Mouse (Mus musculus) NIH3T3 (cell line): ENCODE measurements around the gene Irx6.
A peak's percentile ranks its signal among the peaks of the same experiment; 100 is the strongest.

Experiments used
- DNase-seq: peaks from one replicate; pipeline ENCODE4 v3.0.0-alpha.2; 2012; ENCODE audit warnings: low read depth

The Irx6 gene

GRCm38 (mm10) chr8:92674244-92675128 lies at the start of gene Irx6:
Gene Irx6 (plus strand): TSS chr8:92674288.
- no peak for DNase-seq

- no peak for DNase-seq
Observed at GRCm38 (mm10) chr8:92628711-92629650, 45.1 kb upstream of the Irx6 start.

GRCm38 (mm10) chr8:92633199-92633598 lies 40.9 kb upstream of the Irx6 start:
- peak; percentile 13 for DNase-seq

- DNase-seq: no peak
Observed at GRCm38 (mm10) chr8:92640820-92641219, 33.3 kb upstream of the Irx6 start.

GRCm38 (mm10) chr8:92646637-92647036 lies 27.5 kb upstream of the Irx6 start:
- peak; percentile 85 for DNase-seq

GRCm38 (mm10) chr8:92664207-92664606 lies 9.9 kb upstream of the Irx6 start:
- DNase-seq: no peak

- no peak for DNase-seq
Observed at GRCm38 (mm10) chr8:92670236-92670635, 3.9 kb upstream of the Irx6 start.

GRCm38 (mm10) chr8:92670656-92671195 lies 3.4 kb upstream of the Irx6 start:
- DNase-seq: no peak

GRCm38 (mm10) chr8:92671892-92672291 lies 2.2 kb upstream of the Irx6 start:
- no peak for DNase-seq

- DNase-seq: no peak
Observed at GRCm38 (mm10) chr8:92673101-92673500, 987 bp upstream of the Irx6 start.

- DNase-seq: no peak
Observed at GRCm38 (mm10) chr8:92673555-92674243, 389 bp upstream of the Irx6 start.

GRCm38 (mm10) chr8:92678407-92678806 lies 4.3 kb downstream of the Irx6 start:
- no peak for DNase-seq

- DNase-seq: no peak
Observed at GRCm38 (mm10) chr8:92697361-92697760, 23.3 kb downstream of the Irx6 start.

GRCm38 (mm10) chr8:92698411-92698810 lies 24.3 kb downstream of the Irx6 start:
- DNase-seq: peak; percentile 49

- no peak for DNase-seq
Observed at GRCm38 (mm10) chr8:92699922-92700540, 25.9 kb downstream of the Irx6 start.

GRCm38 (mm10) chr8:92703375-92703774 lies 29.3 kb downstream of the Irx6 start:
- DNase-seq: no peak

- DNase-seq: peak; percentile 85
Observed at GRCm38 (mm10) chr8:92706311-92706710, 32.2 kb downstream of the Irx6 start.

GRCm38 (mm10) chr8:92713286-92713685 lies 39.2 kb downstream of the Irx6 start:
- DNase-seq: no peak

GRCm38 (mm10) chr8:92717418-92717817 lies 43.3 kb downstream of the Irx6 start:
- DNase-seq: no peak

- no peak for DNase-seq
Observed at GRCm38 (mm10) chr8:92718057-92718456, 44.0 kb downstream of the Irx6 start.

- peak; percentile 88 for DNase-seq
Observed at GRCm38 (mm10) chr8:92721266-92721935, 47.3 kb downstream of the Irx6 start.
